Comparison of ENCODE assay signal across 7 mouse cellular contexts in the genomic region with DNA sequence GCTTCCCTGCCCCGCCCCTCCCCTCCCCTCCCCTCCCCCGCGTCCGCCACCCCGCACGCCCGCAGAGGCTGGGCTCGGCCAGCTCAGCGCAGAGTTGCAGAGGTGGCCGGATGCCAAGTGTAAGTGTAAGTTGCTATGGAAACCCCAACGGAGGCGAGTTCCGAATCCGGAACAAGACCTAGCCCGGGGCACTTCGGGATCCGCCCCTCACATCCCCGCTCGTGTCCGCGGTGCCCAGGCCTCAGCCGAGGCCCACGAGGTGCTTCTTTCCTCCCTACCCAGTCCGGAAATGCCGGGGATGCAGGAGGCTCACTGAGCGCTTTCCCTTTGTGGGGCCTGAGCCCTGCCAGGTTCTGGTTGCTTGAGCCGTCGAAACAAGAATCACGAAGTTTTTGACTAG. TPM values are rescaled to one million over a fixed set of nuclear protein-coding genes. Genes with fewer than 3 reads are reported as not detected.
DNase-seq lines count a peak whose midpoint lies in the region; ATAC-seq and TF ChIP-seq lines count a peak whose summit lies in the region.

No protein-coding gene starts in this region.

- 0 out of 2 replicates have a peak, but pooled peaks have one; percentile 30 for ATAC-seq in erythroblast, adult 5-6 weeks (replicated peaks; ENCODE audit: low FRiP score, poor library complexity, severe bottlenecking)
- no peak for ATAC-seq in heart, postnatal 0 days (ENCODE audit: insufficient read depth, low read depth)
- ATAC-seq in kidney, postnatal 0 days (replicated peaks; ENCODE audit: low FRiP score, low read depth), result no peak
- ATAC-seq in lung, postnatal 0 days, result peak; percentile 7
- peak; percentile 64 for ATAC-seq in neutrophil, adult 5-6 weeks (ENCODE audit: extremely low read depth, insufficient number of reproducible peaks, low FRiP score, poor library complexity, severe bottlenecking)

- WGBS in heart, postnatal 0 days, result 4% methylated on average over 23 of the region's 29 CpGs
- WGBS in kidney, postnatal 0 days, result 3% methylated on average over 27 of the region's 29 CpGs
- 3% methylated on average over 20 of the region's 29 CpGs for WGBS in lung, postnatal 0 days

- peaks cover 12% of the 10 kb centered on the region; the same call in 1 of the 2 replicates for H3K27me3 ChIP-seq in heart, postnatal 0 days (ENCODE audit: control insufficient read depth, insufficient read depth, low read length)
- H3K27me3 ChIP-seq in kidney, postnatal 0 days (ENCODE audit: insufficient read depth, low read length), result peaks cover 5% of the 10 kb centered on the region; the same call in 1 of the 2 replicates
- peaks cover 8% of the 10 kb centered on the region; the same call in 1 of the 2 replicates for H3K27me3 ChIP-seq in lung, postnatal 0 days (replicated peaks; ENCODE audit: insufficient read depth, low read length)

- in situ Hi-C loops in ES-E14 (cut with MboI; ENCODE audit: low sequenced_read_pairs in 2 of 2, unreplicated experiment in 2 of 2), result no loop called here

- no peaks in the 10 kb centered on the region for H3K9me3 ChIP-seq in ES-E14 (ENCODE audit: control insufficient read depth, insufficient read depth, low read depth, low read length)
- H3K9me3 ChIP-seq in heart, postnatal 0 days (replicated peaks; ENCODE audit: control insufficient read depth, low read length), result no peaks in the 10 kb centered on the region
- H3K9me3 ChIP-seq in kidney, postnatal 0 days (replicated peaks; ENCODE audit: low read length), result no peaks in the 10 kb centered on the region
- H3K9me3 ChIP-seq in lung, postnatal 0 days (ENCODE audit: low read length), result no peaks in the 10 kb centered on the region

- H3K9ac ChIP-seq in ES-E14 (ENCODE audit: insufficient read depth, low read depth, low read length, poor library complexity, severe bottlenecking), result no peak overlapping the region
- H3K9ac ChIP-seq in heart, postnatal 0 days (replicated peaks; ENCODE audit: low read depth, low read length), result peak overlapping the region; percentile 30; the same call in 1 of the 2 replicates
- H3K9ac ChIP-seq in kidney, postnatal 0 days (ENCODE audit: low read depth, low read length), result peak overlapping the region; percentile 35; the same call in 1 of the 2 replicates
- no peak overlapping the region; the same call in 1 of the 2 replicates for H3K9ac ChIP-seq in lung, postnatal 0 days (replicated peaks; ENCODE audit: low read depth)

- no peaks in the 10 kb centered on the region for H3K36me3 ChIP-seq in ES-E14 (ENCODE audit: control insufficient read depth, insufficient read depth, low read length, poor library complexity, severe bottlenecking)
- H3K36me3 ChIP-seq in heart, postnatal 0 days (replicated peaks; ENCODE audit: control insufficient read depth, insufficient read depth, low read length), result peaks cover 10% of the 10 kb centered on the region
- peaks cover 4% of the 10 kb centered on the region; the same call in 1 of the 2 replicates for H3K36me3 ChIP-seq in kidney, postnatal 0 days (ENCODE audit: insufficient read depth, low read length)
- no peaks in the 10 kb centered on the region; the same call in 1 of the 2 replicates for H3K36me3 ChIP-seq in lung, postnatal 0 days (ENCODE audit: insufficient read depth, low read length)

- H3K4me3 ChIP-seq in ES-E14 (ENCODE audit: insufficient read depth in 1 of 2, low read depth in 1 of 2, low read length in 2 of 2, poor library complexity in 1 of 2, severe bottlenecking in 1 of 2), result peak overlapping the region; percentile 22 to 49; a peak in 3 of 4 replicates
- H3K4me3 ChIP-seq in heart, postnatal 0 days (ENCODE audit: low read depth, low read length), result peak overlapping the region; percentile 49
- peak overlapping the region; percentile 38 for H3K4me3 ChIP-seq in kidney, postnatal 0 days (replicated peaks; ENCODE audit: low read depth, low read length)
- H3K4me3 ChIP-seq in lung, postnatal 0 days (ENCODE audit: low read depth, low read length), result peak overlapping the region; percentile 35

- H3K4me1 ChIP-seq in ES-E14 (ENCODE audit: control insufficient read depth in 2 of 2, insufficient read depth in 2 of 2, low read length in 2 of 2, poor library complexity in 1 of 2), result no peaks in the 10 kb centered on the region
- peaks cover 24% of the 10 kb centered on the region for H3K4me1 ChIP-seq in heart, postnatal 0 days (ENCODE audit: control insufficient read depth, insufficient read depth)
- H3K4me1 ChIP-seq in kidney, postnatal 0 days (replicated peaks; ENCODE audit: insufficient read depth, low read length), result 0 out of 2 replicates have a peak, but pooled peaks cover 4% of the 10 kb centered on the region
- peaks cover 4% of the 10 kb centered on the region; the same call in 1 of the 2 replicates for H3K4me1 ChIP-seq in lung, postnatal 0 days (ENCODE audit: insufficient read depth, low read depth, low read length)

- no peak for TF ChIP-seq EP300 in heart, postnatal 0 days (IDR thresholded peaks at IDR 0.05; ENCODE audit: low read depth)
- TF ChIP-seq EP300 in lung, postnatal 0 days (IDR thresholded peaks at IDR 0.05), result no peak

- no peak overlapping the region for H3K27ac ChIP-seq in ES-E14 (ENCODE audit: insufficient read depth, low read depth, low read length, poor library complexity, severe bottlenecking)
- no peak overlapping the region; the same call in 1 of the 2 replicates for H3K27ac ChIP-seq in heart, postnatal 0 days (ENCODE audit: low read depth)
- no peak overlapping the region for H3K27ac ChIP-seq in kidney, postnatal 0 days
- H3K27ac ChIP-seq in lung, postnatal 0 days (ENCODE audit: low read length), result no peak overlapping the region

- DNase-seq in ES-E14 (ENCODE audit: low read depth, low spot score), result no peak
- peak; percentile 48 to 65 for DNase-seq in adrenal gland, adult 18-20 months (ENCODE audit: low spot score in 2 of 2)
- peak; percentile 42 for DNase-seq in heart, postnatal 0 days (ENCODE audit: low spot score)
- peak; percentile 75 for DNase-seq in kidney, postnatal 0 days (ENCODE audit: low spot score)
- DNase-seq in lung, postnatal 0 days (ENCODE audit: low spot score), result peak; percentile 79

- TF ChIP-seq CTCF in heart, postnatal 0 days (IDR thresholded peaks at IDR 0.05; ENCODE audit: low read depth), result no peak
- TF ChIP-seq CTCF in kidney, postnatal 0 days (IDR thresholded peaks at IDR 0.05; ENCODE audit: low read depth), result no peak
- TF ChIP-seq CTCF in lung, postnatal 0 days (IDR thresholded peaks at IDR 0.05), result no peak

- H3K4me2 ChIP-seq in heart, postnatal 0 days (ENCODE audit: low read depth, low read length), result peak overlapping the region; percentile 84
- peak overlapping the region; percentile 72 for H3K4me2 ChIP-seq in kidney, postnatal 0 days (ENCODE audit: low read length)
- H3K4me2 ChIP-seq in lung, postnatal 0 days (replicated peaks; ENCODE audit: low read depth, low read length), result peak overlapping the region; percentile 69

TF ChIP-seq in ES-E14, 5 proteins besides CTCF, POLR2A, EP300 and RAD21:
- TF ChIP-seq MAFK (IDR thresholded peaks at IDR 0.05; ENCODE audit: insufficient read depth, low read depth, low read length) (no peak), CHD2 (IDR thresholded peaks at IDR 0.05; ENCODE audit: low read depth, low read length) (no peak), ZNF384 (IDR thresholded peaks at IDR 0.05; ENCODE audit: low read depth, low read length) (no peak), HCFC1 (IDR thresholded peaks at IDR 0.05; ENCODE audit: borderline replicate concordance, insufficient read depth, low read length) (no peak), ZC3H11A (IDR thresholded peaks at IDR 0.05; ENCODE audit: borderline replicate concordance, low read depth, low read length) (no peak)

RNA-seq across cellular contexts. Expression of gene Bmi1, which starts 4.1 kb away (rescaled TPM):
- total RNA-seq in ES-E14 (2012; rRNA removed), result 9.8 and 13.6 TPM in 2 replicates
- 10 to 100 TPM; 63.8 to 81.4 TPM for total RNA-seq in adrenal gland, adult 18-20 months (2021)
- 10.8 and 11.5 TPM in 2 replicates for total RNA-seq in erythroblast, adult 5-6 weeks (2015; ENCODE audit: low replicate concordance)
- 5.3 and 14.9 TPM in 2 replicates for total RNA-seq in erythroblast, adult 5-6 weeks (2017; ENCODE audit: low replicate concordance)
- 46.6 and 50.7 TPM in 2 replicates for total RNA-seq in heart, postnatal 0 days (2014; rRNA removed; ENCODE audit: low replicate concordance)
- 14.7 and 15.8 TPM in 2 replicates for polyA plus RNA-seq in heart, postnatal 0 days (2015; fragmentation: Nextera tagmentation; extraction: Ambion mirVana)
- polyA plus RNA-seq in kidney, postnatal 0 days (2015; fragmentation: Nextera tagmentation; extraction: Ambion mirVana), result 29.0 and 29.2 TPM in 2 replicates
- 13.2 and 15.2 TPM in 2 replicates for polyA plus RNA-seq in lung, postnatal 0 days (2015; fragmentation: Nextera tagmentation; extraction: Ambion mirVana)
- 31.9 and 32.5 TPM in 2 replicates for total RNA-seq in neutrophil, adult 5-6 weeks (2017)

RNA-seq across cellular contexts. Expression of gene Commd3, which starts 8.8 kb away (rescaled TPM):
- total RNA-seq in ES-E14 (2012; rRNA removed), result 22.4 and 35.9 TPM in 2 replicates
- 100 to 1,000 TPM; 105 to 112 TPM for total RNA-seq in adrenal gland, adult 18-20 months (2021)
- total RNA-seq in erythroblast, adult 5-6 weeks (2015; ENCODE audit: low replicate concordance), result 32.6 and 37.3 TPM in 2 replicates
- 34.3 and 51.4 TPM in 2 replicates for total RNA-seq in erythroblast, adult 5-6 weeks (2017; ENCODE audit: low replicate concordance)
- total RNA-seq in heart, postnatal 0 days (2014; rRNA removed; ENCODE audit: low replicate concordance), result 201 and 342 TPM in 2 replicates
- 278 and 291 TPM in 2 replicates for polyA plus RNA-seq in heart, postnatal 0 days (2015; fragmentation: Nextera tagmentation; extraction: Ambion mirVana)
- 281 and 292 TPM in 2 replicates for polyA plus RNA-seq in kidney, postnatal 0 days (2015; fragmentation: Nextera tagmentation; extraction: Ambion mirVana)
- 175 and 184 TPM in 2 replicates for polyA plus RNA-seq in lung, postnatal 0 days (2015; fragmentation: Nextera tagmentation; extraction: Ambion mirVana)
- 130 and 143 TPM in 2 replicates for total RNA-seq in neutrophil, adult 5-6 weeks (2017)

RNA-seq across cellular contexts. Expression of gene Spag6, which starts 12.9 kb away (rescaled TPM):
- total RNA-seq in ES-E14 (2012; rRNA removed), result not detected in 2 replicates
- total RNA-seq in adrenal gland, adult 18-20 months (2021), result under 1 TPM; 0.51 to 0.66 TPM
- total RNA-seq in erythroblast, adult 5-6 weeks (2015; ENCODE audit: low replicate concordance), result not detected in 2 replicates
- total RNA-seq in erythroblast, adult 5-6 weeks (2017; ENCODE audit: low replicate concordance), result 0.60 TPM in 1 of 2 replicates, not detected in the other
- not detected in 2 replicates for total RNA-seq in heart, postnatal 0 days (2014; rRNA removed; ENCODE audit: low replicate concordance)
- polyA plus RNA-seq in heart, postnatal 0 days (2015; fragmentation: Nextera tagmentation; extraction: Ambion mirVana), result 0.10 and 0.14 TPM in 2 replicates
- polyA plus RNA-seq in kidney, postnatal 0 days (2015; fragmentation: Nextera tagmentation; extraction: Ambion mirVana), result 0.15 and 0.18 TPM in 2 replicates
- polyA plus RNA-seq in lung, postnatal 0 days (2015; fragmentation: Nextera tagmentation; extraction: Ambion mirVana), result 0.07 and 0.42 TPM in 2 replicates
- not detected in 2 replicates for total RNA-seq in neutrophil, adult 5-6 weeks (2017)

Comparison
In these comparisons a context has a peak if more than half of its experiments do, and no peak if none do; other contexts are left out.
1. H3K9ac ChIP-seq: peak in heart, postnatal 0 days (single experiment) and kidney, postnatal 0 days (single experiment); none in ES-E14 (single experiment) and lung, postnatal 0 days (single experiment).
2. ATAC-seq: peak in erythroblast, adult 5-6 weeks (single experiment), lung, postnatal 0 days (single experiment) and neutrophil, adult 5-6 weeks (single experiment); none in heart, postnatal 0 days (single experiment) and kidney, postnatal 0 days (single experiment).
3. Peak in every context shown above with its lines, with median percentiles within 50 percentile points of each other: H3K4me3 ChIP-seq and H3K4me2 ChIP-seq.